Mouse (Mus musculus) lung, adult 2 months (tissue): Measurements from ENCODE around the gene Vmn1r210.
"Not testable (repeated sequence)": the region's sequence is repeated elsewhere in the genome, so short reads cannot be mapped to it uniquely, and the experiment has no call there.

ENCODE experiments used
- CTCF ChIP-seq: fragments of 200-500 bp; IDR thresholded peaks from 2 replicates; pipeline ENCODE4 v1.5.1; 2011; ENCODE audit warnings: mild to moderate bottlenecking, low read length, control low read depth; ENCODE audit not compliant: insufficient read depth
- POLR2A ChIP-seq: fragments of 200-500 bp; IDR thresholded peaks from 2 replicates; pipeline ENCODE4 v1.6.1; 2011; ENCODE audit warnings: low read depth, mild to moderate bottlenecking, control low read depth, low read length, borderline replicate concordance; ENCODE audit errors: extremely low read depth

- not testable (repeated sequence) for TF ChIP-seq CTCF, POLR2A
Measured at GRCm38 (mm10) chr13:22788096-22788495, 43.1 kb downstream of the Vmn1r210 start.
